8 mouse cellular contexts compared by ENCODE assay signal in the genomic region with DNA sequence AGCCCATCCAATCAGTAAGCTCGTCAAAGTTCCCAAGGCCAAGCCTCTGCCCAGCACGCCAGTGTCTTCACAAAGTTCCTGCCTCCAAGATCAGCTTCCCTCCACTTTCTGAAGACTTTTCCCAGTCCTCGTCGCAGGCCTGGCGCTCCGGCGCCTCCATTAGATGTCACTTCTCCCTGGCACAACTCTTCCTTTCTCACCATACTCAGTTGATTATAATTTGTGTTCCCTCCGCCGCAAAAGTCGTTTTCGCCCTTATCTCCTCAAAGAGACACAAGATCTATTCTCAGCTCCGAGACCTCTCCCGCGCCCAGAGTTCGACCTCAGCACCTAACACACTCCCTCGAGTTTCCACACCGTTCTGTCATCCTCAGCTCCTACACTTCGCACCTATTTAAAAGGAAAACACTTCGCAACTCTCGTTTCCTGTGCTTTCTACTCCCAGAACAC. TPM values are rescaled to one million over a fixed set of nuclear protein-coding genes. Genes with fewer than 3 reads are reported as not detected.
DNase-seq lines count a peak whose midpoint lies in the region; ATAC-seq and TF ChIP-seq lines count a peak whose summit lies in the region.

No protein-coding gene starts in this region.

- peaks cover 34% of the 10 kb centered on the region for H3K4me1 ChIP-seq in embryonic facial prominence, embryonic 15.5 days
- peaks cover 18% of the 10 kb centered on the region for H3K4me1 ChIP-seq in lung, postnatal 0 days (ENCODE audit: insufficient read depth, low read depth, low read length)

- H3K27ac ChIP-seq in layer of hippocampus, adult 2 months, result peak overlapping the region; percentile 88
- H3K27ac ChIP-seq in embryonic facial prominence, embryonic 15.5 days (replicated peaks), result peak overlapping the region; percentile 90
- peak overlapping the region; percentile 95 for H3K27ac ChIP-seq in lung, postnatal 0 days (ENCODE audit: low read length)

- H3K4me2 ChIP-seq in embryonic facial prominence, embryonic 15.5 days (replicated peaks), result peak overlapping the region; percentile 81
- H3K4me2 ChIP-seq in lung, postnatal 0 days (replicated peaks; ENCODE audit: low read depth, low read length), result peak overlapping the region; percentile 67

- no peaks in the 10 kb centered on the region for H3K9me3 ChIP-seq in embryonic facial prominence, embryonic 15.5 days (replicated peaks)
- no peaks in the 10 kb centered on the region for H3K9me3 ChIP-seq in lung, postnatal 0 days (ENCODE audit: low read length)

- WGBS in embryonic facial prominence, embryonic 15.5 days, result under 1% methylated on average over 20 of the region's 20 CpGs
- WGBS in lung, postnatal 0 days, result under 1% methylated on average over 20 of the region's 20 CpGs

- no peak for ATAC-seq in embryonic facial prominence, embryonic 15.5 days (ENCODE audit: insufficient number of reproducible peaks, low FRiP score, low TSS enrichment, low read depth)
- no peak for ATAC-seq in lung, postnatal 0 days
- ATAC-seq in frontal cortex, adult (ENCODE audit: low TSS enrichment), result no peak

- DNase-seq in layer of hippocampus, adult 2 months (ENCODE audit: low spot score in 2 of 2), result peak; percentile 26 to 27
- no peak for DNase-seq in layer of hippocampus, postnatal 36 days
- DNase-seq in Muller cell, postnatal 12 days (ENCODE audit: inconsistent ontology term), result peak; percentile 28
- peak; percentile 64 for DNase-seq in induced T-regulatory cell, adult 2 months (ENCODE audit: low read depth)
- peak; percentile 57 for DNase-seq in lung, postnatal 0 days (ENCODE audit: low spot score)
- peak; percentile 47 to 73 for DNase-seq in spleen, postnatal 4 days (ENCODE audit: low spot score in 2 of 2)

- TF ChIP-seq CTCF in layer of hippocampus, adult 2 months (conservative IDR thresholded peaks at IDR 0.05), result no peak
- no peak for TF ChIP-seq CTCF in lung, postnatal 0 days (IDR thresholded peaks at IDR 0.05)

- peak overlapping the region; percentile 94 for H3K9ac ChIP-seq in embryonic facial prominence, embryonic 15.5 days
- H3K9ac ChIP-seq in lung, postnatal 0 days (replicated peaks; ENCODE audit: low read depth), result peak overlapping the region; percentile 96

- no peak for TF ChIP-seq EP300 in lung, postnatal 0 days (IDR thresholded peaks at IDR 0.05)

- H3K36me3 ChIP-seq in embryonic facial prominence, embryonic 15.5 days, result no peaks in the 10 kb centered on the region
- H3K36me3 ChIP-seq in lung, postnatal 0 days (ENCODE audit: insufficient read depth, low read length), result no peaks in the 10 kb centered on the region

- peak overlapping the region; percentile 70 for H3K4me3 ChIP-seq in layer of hippocampus, adult 2 months
- H3K4me3 ChIP-seq in embryonic facial prominence, embryonic 15.5 days (replicated peaks), result peak overlapping the region; percentile 100
- H3K4me3 ChIP-seq in lung, postnatal 0 days (ENCODE audit: low read depth, low read length), result peak overlapping the region; percentile 93

- no peaks in the 10 kb centered on the region for H3K27me3 ChIP-seq in embryonic facial prominence, embryonic 15.5 days
- no peaks in the 10 kb centered on the region for H3K27me3 ChIP-seq in lung, postnatal 0 days (replicated peaks; ENCODE audit: insufficient read depth, low read length)

RNA-seq across cellular contexts. Expression of gene D17Wsu92e, which starts 0.9 kb away (rescaled TPM):
- total RNA-seq in layer of hippocampus, adult 2 months (2021), result 100 to 1,000 TPM; 192 to 197 TPM
- total RNA-seq in layer of hippocampus, postnatal 36 days (2021), result 100 to 1,000 TPM; 191 to 194 TPM
- 18.2 and 20.6 TPM in 2 replicates for polyA plus RNA-seq in embryonic facial prominence, embryonic 15.5 days (2015; fragmentation: Nextera tagmentation; extraction: Ambion mirVana)
- 17.6 and 20.3 TPM in 2 replicates for polyA plus RNA-seq in lung, postnatal 0 days (2015; fragmentation: Nextera tagmentation; extraction: Ambion mirVana)

RNA-seq across cellular contexts. Expression of gene Snrpc, which starts 18.4 kb away (rescaled TPM):
- total RNA-seq in layer of hippocampus, adult 2 months (2021), result 10 to 100 TPM; 46.7 to 51.1 TPM
- total RNA-seq in layer of hippocampus, postnatal 36 days (2021), result 10 to 100 TPM; 49.7 to 51.5 TPM
- 271 and 285 TPM in 2 replicates for polyA plus RNA-seq in embryonic facial prominence, embryonic 15.5 days (2015; fragmentation: Nextera tagmentation; extraction: Ambion mirVana)
- polyA plus RNA-seq in lung, postnatal 0 days (2015; fragmentation: Nextera tagmentation; extraction: Ambion mirVana), result 172 and 185 TPM in 2 replicates

RNA-seq across cellular contexts. Expression of gene Uhrf1bp1, which starts 36.7 kb away (rescaled TPM):
- 10 to 100 TPM; 13.5 to 13.9 TPM for total RNA-seq in layer of hippocampus, adult 2 months (2021)
- total RNA-seq in layer of hippocampus, postnatal 36 days (2021), result 10 to 100 TPM; 14.5 to 16.9 TPM
- polyA plus RNA-seq in embryonic facial prominence, embryonic 15.5 days (2015; fragmentation: Nextera tagmentation; extraction: Ambion mirVana), result 5.1 and 6.2 TPM in 2 replicates
- 1.5 and 1.6 TPM in 2 replicates for polyA plus RNA-seq in lung, postnatal 0 days (2015; fragmentation: Nextera tagmentation; extraction: Ambion mirVana)

Comparison
In these comparisons a context has a peak if more than half of its experiments do, and no peak if none do; other contexts are left out.
1. DNase-seq: peak in layer of hippocampus, adult 2 months (2 of 2), Muller cell, postnatal 12 days (single experiment), induced T-regulatory cell, adult 2 months (single experiment), lung, postnatal 0 days (single experiment) and spleen, postnatal 4 days (2 of 2); none in layer of hippocampus, postnatal 36 days (0 of 2).
2. Peak in every context shown above with its lines, with median percentiles within 50 percentile points of each other: H3K27ac ChIP-seq and H3K4me3 ChIP-seq.